Mouse (Mus musculus): ENCODE results near the gene Evi5l.

DNA sequence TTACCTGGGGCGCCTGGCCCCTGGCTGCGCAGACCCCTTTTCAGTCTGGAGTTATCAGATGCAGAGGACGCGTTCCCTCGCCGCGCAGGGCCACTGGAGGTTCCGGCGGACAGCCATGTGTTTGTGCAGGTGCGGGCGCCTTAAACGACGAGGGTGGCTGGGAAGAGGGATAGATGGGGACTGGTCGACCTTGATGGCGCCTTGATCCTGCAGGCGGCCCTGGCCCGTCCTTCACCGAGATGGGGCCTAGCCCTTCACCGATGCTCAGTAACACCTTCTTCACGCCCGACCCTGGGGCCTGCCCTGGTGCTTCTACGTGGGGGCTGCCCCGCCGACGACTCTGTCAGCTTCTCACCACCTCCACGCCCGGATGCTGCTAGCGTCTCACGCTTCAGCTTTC is 82.8 kb downstream of the Evi5l start:
- TF ChIP-seq GATA1 (IDR thresholded peaks at IDR 0.05; ENCODE audit: low read depth, low read length) (no peak), CTCF (IDR thresholded peaks at IDR 0.05 in 2 of 3, conservative IDR thresholded peaks at IDR 0.05 in 1 of 3; ENCODE audit: control insufficient read depth in 1 of 3, insufficient read depth in 1 of 3, low read depth in 2 of 3, low read length in 3 of 3, poor library complexity in 1 of 3, severe bottlenecking in 1 of 3) (no peak), NELFE (IDR thresholded peaks at IDR 0.05; ENCODE audit: low read depth, low read length) (no peak), E2F4 (IDR thresholded peaks at IDR 0.05; ENCODE audit: borderline replicate concordance, low read depth, low read length) (no peak), POLR2AphosphoS2 (IDR thresholded peaks at IDR 0.05; ENCODE audit: low read length) (no peak; the same call in 1 of the 2 replicates), POLR2A (IDR thresholded peaks at IDR 0.05; ENCODE audit: control insufficient read depth in 1 of 2, insufficient read depth in 1 of 2, low read depth in 1 of 2, low read length in 2 of 2, poor library complexity in 1 of 2) (no peak), MEF2A (IDR thresholded peaks at IDR 0.05; ENCODE audit: extremely low read depth, insufficient replicate concordance, low read depth, low read length, poor library complexity, severe bottlenecking) (no peak), EP300 (IDR thresholded peaks at IDR 0.05; ENCODE audit: low read depth in 1 of 2, low read length in 2 of 2) (no peak), TAL1 (IDR thresholded peaks at IDR 0.05; ENCODE audit: low read length) (no peak), USF1 (IDR thresholded peaks at IDR 0.05; ENCODE audit: low read depth, low read length) (no peak), JUND (IDR thresholded peaks at IDR 0.05; ENCODE audit: low read depth, low read length) (no peak), UBTF (IDR thresholded peaks at IDR 0.05; ENCODE audit: borderline replicate concordance, insufficient read depth, low read depth, low read length) (no peak), ZNF384 (IDR thresholded peaks at IDR 0.05; ENCODE audit: low read depth, low read length) (no peak)

Data from MEL (cell line).